Mouse (Mus musculus): ENCODE data around the gene Tmco1.

Gene Tmco1

DNA sequence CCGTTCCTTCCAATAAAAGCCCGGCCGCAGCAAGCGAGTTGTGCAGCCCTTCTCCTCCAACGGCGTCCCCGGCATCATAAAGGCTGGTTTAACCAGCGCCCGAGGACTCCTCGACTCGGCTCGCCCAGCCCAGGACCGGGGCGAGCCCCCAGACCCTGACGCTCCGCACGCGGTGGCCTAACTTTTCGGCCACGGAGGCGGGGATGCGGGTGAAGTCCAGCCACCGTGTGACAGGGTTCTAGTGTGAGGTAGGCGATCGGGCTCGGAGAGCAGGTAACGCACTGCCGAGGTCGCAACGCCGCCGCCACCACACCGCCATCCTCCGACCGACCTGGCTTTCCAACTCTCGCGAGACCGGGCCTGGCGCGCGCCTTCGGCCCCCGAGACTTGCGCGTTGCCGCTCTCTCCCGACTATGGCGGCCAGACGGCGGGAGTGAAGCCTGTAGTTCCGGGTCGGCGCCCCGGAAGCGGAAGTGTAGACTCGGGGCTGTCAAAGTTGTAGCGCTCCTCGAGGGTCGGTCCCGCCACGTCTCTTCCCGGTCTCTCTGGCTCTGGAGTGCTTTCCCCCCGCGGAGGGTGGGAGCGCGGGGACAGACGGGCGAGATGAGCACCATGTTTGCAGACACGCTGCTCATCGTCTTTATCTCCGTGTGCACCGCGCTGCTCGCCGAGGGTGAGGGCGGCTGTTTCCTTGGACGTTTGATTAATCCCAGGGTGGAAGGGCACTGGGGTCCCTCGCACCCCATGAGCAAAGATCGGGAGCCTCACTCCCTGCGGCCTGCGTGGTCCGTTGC, at the start of gene Tmco1:
Gene Tmco1 (plus strand): TSS at position 118 of the 794 bp plus-strand sequence.
- DNase-seq (ENCODE audit: low spot score in 2 of 2) = peak; percentile 97

DNA sequence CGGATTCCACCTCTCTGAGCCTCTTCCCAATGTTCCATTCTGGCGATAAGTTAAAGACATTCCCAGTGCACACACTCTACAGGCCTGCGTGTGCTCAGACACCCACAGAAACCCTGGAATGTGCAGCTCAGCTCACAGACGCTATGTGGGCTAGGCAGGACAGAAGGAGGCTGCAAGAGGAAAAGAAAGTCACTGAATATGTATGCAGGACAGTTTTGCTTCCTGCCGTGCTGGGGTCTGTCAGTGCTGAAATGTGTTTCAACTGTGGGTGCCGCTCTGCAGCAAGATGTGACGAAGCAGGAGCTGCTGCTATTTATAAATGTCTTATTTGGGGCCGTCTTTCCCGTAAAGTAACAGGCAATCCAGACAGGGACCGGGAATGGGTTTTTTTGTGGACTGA, 48.5 kb upstream of the Tmco1 start:
- DNase-seq (ENCODE audit: low spot score in 2 of 2) = no peak

DNA sequence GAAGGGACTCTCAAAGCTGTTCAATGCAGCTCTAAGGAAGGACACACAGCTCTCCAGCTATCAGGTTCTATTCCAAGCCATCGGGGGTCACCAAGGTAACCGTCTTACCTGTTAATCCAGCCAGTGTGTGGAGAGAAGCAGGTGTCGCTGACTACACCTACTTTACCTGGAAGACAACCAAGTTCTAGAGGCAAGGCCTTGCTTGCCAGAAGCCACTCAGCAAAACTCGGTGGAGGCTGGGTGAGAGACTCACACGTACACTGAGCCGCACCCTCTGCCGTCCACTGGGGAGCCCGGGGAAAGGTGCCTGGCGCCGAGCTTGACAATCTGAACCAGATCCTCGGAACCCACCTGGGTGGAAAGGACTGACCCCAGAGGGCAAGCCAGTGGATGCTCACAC, 46.4 kb upstream of the Tmco1 start:
- DNase-seq (ENCODE audit: low spot score in 2 of 2) = no peak

DNA sequence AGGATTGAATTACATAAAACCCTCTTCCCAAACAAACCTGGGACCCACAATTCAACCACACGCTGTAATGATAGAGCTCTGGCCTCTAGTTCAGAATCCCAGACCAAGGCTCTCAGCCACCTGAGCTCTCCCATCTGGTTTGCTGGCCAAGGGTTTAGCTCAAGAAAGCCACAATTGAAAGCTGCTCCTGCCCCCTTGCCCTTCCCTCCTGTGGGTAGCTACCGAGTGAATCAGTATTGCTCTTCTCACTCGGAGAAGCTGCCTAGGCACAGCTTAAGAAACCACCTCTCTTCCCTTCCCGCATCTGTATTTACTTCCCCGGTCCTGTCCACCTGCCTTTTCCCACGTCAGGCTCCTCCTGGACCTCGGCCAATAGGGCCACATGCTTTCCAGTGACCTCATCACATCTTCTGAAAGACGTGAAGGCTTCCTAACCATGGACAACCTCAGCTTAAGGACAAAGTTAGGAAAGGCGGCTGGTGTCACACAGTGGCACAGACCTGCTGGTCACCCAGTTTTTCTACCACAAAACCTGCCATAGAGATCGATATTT, 45.6 kb upstream of the Tmco1 start:
- no peak for DNase-seq (ENCODE audit: low spot score in 2 of 2)

DNA sequence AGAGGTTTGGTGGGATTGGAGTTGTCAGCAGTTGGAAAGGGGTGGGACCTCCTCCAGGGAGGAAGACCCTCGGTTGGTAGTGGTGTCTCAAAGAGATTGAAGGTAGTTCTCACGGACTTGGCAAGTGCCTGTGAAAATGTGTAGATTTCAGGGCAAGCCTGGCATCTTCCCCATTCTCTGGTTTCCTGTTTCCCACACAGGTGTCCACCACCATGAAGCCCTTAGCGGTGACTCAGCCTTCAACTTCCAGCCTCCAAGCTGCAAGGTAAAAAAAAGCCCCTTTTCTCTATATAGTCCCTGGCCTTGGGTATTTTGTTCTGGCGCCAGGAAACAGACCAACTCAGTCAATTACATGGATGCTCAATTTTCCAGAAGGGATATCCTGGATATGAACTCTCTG, 42.8 kb upstream of the Tmco1 start:
- DNase-seq (ENCODE audit: low spot score in 2 of 2) = no peak

DNA sequence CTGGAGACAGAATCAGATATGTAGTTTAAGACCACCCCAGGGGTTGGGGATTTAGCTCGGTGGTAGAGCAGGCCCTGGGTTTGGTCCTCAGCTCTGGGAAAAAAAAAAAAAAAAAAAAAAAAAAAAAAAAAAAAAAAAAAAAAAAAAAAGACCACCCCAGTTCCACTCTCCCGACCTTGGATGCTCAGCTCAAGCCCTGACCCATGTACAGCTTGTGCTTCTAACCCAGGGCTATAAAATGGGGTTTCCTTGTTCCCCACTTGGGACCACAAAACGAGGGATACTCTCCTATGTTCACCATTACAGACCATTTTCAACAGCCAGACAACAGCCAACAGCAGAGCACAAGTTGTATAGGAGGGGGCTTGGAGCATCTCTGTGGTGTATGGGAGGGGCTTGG, 41.5 kb upstream of the Tmco1 start:
- DNase-seq (ENCODE audit: low spot score in 2 of 2) = no peak

DNA sequence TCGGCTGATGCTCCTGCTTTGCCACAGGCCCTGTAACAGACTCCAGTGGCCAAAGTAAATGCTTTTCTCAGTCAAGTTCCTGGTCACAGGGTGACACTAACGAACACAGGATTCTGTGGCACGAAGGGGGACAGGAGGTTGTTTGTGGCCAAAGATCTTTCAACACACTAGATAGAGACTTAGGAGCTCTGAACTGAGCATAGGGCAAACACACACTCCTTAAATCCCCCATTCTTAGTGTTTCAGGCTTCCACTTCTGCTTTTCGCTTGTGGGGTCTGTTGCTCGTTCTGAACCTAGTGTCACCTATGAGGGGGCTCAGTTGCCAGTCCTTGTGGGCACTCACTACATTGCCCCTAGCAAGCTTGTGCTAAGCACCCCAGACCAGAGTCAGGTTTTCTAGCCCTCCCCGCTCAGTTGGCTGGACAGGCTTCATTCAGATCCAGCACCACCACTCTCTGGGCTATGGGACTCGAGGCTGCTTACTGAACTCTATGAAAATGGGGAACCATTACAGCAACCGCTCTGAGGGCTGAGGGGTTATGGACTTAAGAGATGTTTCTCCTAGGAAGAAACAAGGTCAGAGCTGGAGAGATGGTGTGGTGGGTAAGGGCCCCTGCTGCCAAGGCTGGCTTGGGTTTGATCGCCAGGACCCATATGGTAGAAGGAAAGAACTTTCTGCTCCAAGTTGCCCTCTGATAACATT, 39.7 kb upstream of the Tmco1 start:
- DNase-seq (ENCODE audit: low spot score in 2 of 2) = no peak

DNA sequence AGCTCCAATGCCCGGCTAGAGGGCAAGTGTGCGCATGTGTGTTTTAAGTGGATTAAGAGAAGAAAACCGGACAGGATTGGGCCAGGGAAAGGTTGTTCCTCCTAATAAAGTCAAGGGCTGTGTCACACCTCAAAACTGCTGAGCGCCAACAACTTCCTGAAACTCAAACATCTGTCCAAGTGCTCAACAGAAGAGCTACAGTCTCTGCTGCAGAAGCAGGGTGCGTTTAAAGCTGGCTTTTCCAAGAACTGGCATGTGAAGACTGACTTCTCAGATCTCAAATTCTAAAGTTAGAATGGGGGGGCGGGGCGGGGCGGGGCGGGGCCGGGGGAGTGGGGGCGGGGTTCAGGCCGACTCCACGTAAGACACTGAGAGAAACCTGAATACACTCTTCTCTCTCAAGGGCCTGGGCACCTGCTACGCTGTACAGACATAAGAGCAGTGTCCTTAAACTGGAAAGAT, 38.8 kb upstream of the Tmco1 start:
- DNase-seq (ENCODE audit: low spot score in 2 of 2) = no peak

DNA sequence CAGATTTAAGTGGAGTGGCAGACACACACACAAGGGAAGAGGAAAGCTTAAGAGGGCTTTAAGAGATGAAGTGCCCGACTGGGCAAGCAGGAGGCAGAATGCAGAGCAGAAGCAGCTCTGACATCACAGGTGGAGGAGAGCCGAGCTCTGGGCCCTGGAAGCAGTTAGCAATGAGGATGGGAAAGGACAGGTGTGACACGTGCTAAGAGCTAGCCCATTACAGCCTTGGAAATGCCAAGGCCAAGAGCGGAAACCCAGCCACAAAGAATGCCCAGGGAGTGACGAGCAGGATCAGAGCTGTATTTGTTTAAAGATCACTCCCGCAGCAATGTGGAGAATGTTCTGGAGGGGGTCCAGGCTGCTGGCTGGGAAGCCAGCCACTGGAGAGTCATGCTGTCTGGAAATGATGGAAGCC, 38.3 kb upstream of the Tmco1 start:
- DNase-seq (ENCODE audit: low spot score in 2 of 2) = peak; percentile 74 to 86

DNA sequence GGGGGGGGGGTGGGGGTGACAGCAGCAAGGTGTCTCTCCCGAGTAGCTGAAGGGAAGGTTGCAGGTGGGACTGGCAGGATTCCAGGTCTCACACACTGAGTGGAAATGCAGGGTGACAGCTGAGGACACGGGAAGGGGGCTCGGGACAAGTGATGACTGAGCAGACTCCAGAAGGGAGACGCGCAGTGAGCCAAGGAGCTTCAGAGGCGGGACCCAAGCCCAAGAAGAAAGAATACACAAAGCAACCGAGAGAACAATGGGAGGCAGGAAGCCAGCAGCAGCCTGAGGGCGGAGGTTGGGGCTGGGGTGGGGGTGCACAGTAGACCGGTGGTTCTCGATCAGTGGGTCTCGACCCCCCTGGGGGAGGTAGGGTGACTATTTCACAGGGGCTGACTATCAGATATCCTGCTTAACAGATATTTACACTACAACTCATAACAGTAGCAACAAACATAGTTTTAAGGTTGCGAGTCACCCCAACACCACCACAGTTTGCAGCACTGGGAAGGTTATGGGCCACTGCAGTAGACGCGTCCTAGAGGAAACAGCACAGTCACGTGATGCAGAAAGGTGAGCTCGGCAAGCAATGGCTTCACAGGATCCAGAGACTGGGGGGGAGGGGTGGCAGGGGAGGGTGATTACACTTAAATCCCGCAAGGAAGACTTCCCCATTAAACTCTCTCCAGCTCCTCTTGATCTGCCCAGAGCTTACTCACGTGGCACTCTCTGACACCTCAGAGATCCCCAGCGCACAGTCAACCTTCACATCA, 37.7 kb upstream of the Tmco1 start:
- no peak for DNase-seq (ENCODE audit: low spot score in 2 of 2)

DNA sequence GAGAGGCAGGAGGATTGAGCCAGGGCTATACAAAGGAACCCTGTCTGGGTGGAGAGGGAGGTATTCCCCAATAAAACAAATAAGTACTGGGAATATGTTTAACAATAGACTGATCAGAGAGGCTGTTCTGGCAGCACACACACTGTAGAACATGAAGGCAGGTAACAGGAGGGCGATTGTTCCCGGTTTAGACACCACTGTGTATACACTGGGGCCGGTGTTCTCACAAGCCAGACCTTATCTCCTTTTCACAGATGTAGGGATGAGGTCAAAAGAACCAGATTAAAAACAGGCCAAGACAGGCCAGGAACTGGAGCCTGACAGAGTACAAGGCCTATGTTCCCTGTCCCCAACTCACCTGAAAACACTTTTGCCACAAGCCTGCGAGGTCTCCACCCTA, 36.9 kb upstream of the Tmco1 start:
- DNase-seq (ENCODE audit: low spot score in 2 of 2) = no peak

DNA sequence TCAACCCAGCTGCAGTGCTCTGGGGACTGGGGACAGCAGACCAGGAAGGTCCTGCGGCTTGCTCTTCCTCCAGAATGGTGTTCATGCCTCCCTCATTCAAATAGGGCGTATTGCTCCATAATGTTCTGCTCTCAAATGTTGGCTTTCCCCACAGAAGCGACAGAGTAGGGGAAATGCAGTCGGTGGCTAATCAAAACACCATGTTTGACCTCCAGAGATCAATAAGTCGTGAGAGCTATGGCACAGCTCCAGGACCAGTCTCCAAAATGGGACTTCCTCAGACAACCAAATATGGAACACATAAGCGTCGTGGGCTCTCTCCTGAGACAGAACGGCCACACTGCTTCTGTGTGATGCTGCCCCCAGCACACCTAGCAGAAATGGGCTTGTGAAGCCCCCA, 36.3 kb upstream of the Tmco1 start:
- no peak for DNase-seq (ENCODE audit: low spot score in 2 of 2)

DNA sequence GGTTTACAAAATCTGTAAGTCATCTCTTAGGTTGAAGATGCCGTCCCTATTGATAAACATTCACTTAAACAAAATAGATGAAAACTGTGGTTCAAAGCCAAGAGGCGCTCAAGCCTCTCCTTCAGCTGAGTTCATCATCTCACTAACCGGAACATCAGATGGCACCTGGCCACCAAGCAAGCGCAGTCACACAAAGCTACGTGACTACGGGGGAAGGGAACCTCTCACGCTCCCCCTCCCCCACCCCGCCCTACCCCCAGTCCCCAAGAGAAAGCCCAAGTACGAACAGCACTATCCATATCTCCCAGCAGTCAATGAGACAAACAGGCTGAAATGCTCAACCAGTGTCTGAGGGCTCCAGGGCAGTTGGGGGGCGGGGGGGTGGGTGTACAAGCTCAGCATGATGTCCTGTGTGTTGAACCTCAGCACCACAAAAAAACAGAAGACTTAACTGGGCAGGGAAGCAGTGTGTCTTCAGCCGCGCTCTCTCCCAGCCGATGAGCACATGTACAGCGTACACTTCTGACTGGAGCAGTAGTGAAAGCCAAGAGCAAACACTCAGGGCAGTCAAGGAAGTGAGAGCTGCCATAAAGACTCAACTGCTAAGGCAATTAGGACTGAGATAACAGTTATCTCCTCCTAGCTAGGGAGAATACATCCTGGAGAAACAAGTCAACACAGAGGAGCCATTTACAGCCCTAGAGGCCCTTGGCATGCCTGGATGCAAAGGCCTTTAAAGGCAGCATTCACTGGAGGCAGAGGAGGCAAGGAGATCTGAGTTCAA, 34.6 kb upstream of the Tmco1 start:
- no peak for DNase-seq (ENCODE audit: low spot score in 2 of 2)

DNA sequence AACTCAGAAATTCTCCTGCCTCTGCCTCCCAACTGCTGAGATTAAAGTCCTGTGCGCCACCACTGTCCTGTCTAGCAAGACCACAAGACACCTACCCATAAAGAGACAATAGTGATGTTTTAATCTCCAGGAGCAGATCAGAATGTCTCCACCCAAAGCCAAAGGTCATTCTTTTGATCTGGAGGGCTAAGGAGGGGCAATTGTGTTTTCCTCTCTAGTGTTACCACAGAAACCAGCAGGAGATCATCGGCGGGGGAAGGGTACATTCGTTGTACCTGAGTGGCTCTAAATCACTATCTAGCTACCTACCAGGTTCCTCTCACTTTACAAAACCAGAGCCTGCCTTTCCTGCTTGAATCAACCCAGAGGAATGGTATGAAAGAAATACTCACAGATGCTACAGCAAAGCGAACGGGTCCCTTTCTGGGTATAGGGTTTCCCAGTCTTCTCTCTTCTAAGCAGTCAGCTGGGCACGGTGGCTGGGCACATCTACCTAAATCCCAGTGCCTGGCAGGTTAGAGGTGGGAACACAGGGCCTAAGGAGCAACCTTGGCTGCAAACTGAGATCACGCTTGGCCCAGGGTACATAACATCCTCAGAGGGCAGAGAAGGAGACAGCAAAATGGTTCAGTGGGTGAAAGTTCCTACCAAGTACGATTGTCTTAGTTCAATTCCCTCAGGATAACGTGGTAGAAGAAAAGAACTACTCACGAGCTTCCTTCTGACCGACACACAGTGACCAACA, 33.4 kb upstream of the Tmco1 start:
- peak in 1 of 2 experiments; percentile 22 for DNase-seq (ENCODE audit: low spot score in 2 of 2)

DNA sequence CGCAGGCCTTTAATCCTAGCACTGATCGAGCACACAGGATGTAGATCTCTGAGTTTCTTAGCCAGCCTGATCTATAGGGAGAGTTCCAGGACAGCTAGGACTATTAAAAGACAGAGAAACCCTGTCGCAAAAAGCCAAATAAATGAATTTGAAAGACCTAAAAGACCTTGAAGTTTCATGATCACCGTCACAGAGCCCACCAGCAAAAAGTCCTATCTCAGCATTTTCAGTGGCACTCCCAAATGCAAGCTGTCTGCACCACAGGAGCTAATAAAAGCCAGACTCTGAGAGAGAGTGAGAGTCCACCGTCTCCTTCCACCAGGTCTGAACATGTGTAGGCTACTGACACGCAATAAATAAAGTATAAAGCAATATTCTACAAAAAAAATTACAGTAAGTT, 29.8 kb upstream of the Tmco1 start:
- no peak for DNase-seq (ENCODE audit: low spot score in 2 of 2)

DNA sequence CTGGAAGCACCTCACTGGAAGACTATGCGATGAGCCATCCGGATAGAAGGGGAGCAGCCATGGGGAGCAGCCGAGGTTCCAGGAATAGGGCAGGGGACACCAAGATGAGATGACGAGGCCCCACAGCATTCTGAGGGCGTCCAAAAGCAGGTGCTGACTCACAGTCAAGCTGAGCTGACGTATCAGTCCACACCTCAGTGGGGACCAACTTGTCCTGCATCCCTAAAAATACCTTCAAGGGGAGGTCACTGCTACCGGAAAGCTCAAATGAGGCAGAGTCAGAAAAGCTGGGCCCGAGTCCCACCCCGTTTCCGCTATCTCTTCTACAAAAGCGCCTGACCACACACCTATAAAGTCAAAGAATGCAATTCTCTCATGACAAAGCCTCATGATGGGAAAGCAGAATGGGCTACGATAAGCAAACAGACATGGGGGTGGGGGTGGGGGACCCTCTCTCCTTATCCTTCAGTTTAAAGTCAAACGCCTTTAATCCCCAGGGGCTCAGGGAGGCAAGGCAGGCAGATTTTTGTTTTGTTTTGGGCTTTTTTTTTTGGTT, 28.9 kb upstream of the Tmco1 start:
- DNase-seq (ENCODE audit: low spot score in 2 of 2) = peak in 1 of 2 experiments; percentile 33

DNA sequence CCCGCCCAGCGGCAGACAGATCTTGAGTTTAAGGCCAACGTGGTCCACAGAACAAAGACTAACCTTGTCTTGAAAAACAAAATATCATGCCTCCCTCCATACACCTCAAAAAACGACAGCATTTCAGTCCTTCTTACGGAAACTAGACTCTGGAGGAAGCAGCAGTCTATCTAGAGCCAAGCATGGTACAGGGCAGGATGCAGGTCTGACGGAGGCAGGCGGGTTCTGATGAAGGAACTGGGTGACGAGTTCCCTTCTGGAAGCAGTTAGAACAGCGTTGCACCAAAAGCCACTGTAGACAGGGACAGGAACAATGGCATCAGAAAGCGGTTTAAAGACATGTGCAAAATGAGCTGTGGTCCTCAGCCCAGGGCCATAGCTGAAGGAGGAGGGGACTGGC, 28.1 kb upstream of the Tmco1 start:
- no peak for DNase-seq (ENCODE audit: low spot score in 2 of 2)

DNA sequence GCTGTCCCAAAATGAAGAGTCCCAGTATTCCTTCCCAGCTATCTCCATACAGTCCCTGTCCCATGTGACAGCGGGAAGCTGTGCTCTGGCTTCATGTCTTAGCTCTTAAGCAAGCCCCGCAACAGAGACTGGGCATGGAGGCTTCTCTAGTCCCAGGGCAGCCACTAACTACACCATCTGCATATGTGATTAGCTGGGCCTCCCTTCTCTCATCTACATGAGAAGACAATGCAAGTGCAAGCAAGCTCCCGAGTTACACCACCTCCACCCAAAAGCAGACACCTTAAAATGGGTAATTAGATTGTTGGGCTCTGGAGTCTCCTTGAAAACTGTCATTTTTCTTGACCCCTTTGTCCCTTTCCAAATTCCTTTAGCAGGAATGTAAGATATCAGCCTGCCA, 26.1 kb upstream of the Tmco1 start:
- no peak for DNase-seq (ENCODE audit: low spot score in 2 of 2)

DNA sequence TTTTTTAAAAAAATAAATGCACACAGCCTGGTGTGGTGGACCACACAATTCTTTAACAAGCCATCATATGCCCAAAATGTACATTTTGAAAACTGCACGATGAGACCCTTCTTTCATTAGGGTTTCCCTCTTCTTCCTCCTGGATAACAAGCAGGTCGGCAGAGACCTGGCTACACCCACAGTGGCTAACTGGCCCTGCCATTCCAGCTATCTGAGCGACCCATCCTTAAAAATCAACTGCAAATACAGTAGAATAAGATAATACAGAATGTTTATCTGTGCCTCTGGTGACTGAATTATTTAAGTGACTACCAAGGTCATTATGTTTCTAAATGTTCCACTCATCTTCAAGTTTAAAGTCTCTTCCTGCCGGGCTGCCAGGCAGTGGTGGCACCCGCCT, 25.4 kb upstream of the Tmco1 start:
- no peak for DNase-seq (ENCODE audit: low spot score in 2 of 2)

Measured in heart, adult 9 months (tissue).